Mouse (Mus musculus): ENCODE data around the gene Gm13290.
"Not testable (repeated sequence)": the region's sequence is repeated elsewhere in the genome, so short reads cannot be mapped to it uniquely, and the experiment has no call there.

The Gm13290 gene

GRCm38 (mm10) chr4:88773534-88773933, at the start of gene Gm13290:
Gene Gm13290 (plus strand): TSS chr4:88773834.
- in situ Hi-C loops (cut with MboI), result not testable (repeated sequence)

- in situ Hi-C loops (cut with MboI), result loop anchor here (25.0 kb wide), 2 partner anchors 136 to 586 kb away; partner anchors contain the start of genes Cdkn2b and Ifna1
These were observed 46.9 kb upstream of the Gm13290 start for GRCm38 (mm10) chr4:88726727-88727126.

- in situ Hi-C loops (cut with MboI), result loop anchor here (25.0 kb wide), 2 partner anchors 135 to 585 kb away; partner anchors contain the start of genes Cdkn2b and Ifna1
These were observed 46.3 kb upstream of the Gm13290 start for GRCm38 (mm10) chr4:88727324-88727723.

- in situ Hi-C loops (cut with MboI), result loop anchor here (25.0 kb wide), 2 partner anchors 124 to 574 kb away; partner anchors contain the start of genes Cdkn2b and Ifna1
These were observed 35.2 kb upstream of the Gm13290 start for GRCm38 (mm10) chr4:88738480-88738879.

GRCm38 (mm10) chr4:88739036-88739435, 34.6 kb upstream of the Gm13290 start:
- in situ Hi-C loops (cut with MboI), result loop anchor here (25.0 kb wide), 2 partner anchors 123 to 573 kb away; partner anchors contain the start of genes Cdkn2b and Ifna1

GRCm38 (mm10) chr4:88741426-88741825, 32.2 kb upstream of the Gm13290 start:
- in situ Hi-C loops (cut with MboI), result loop anchor here (25.0 kb wide), 2 partner anchors 121 to 571 kb away; partner anchors contain the start of genes Cdkn2b and Ifna1

- in situ Hi-C loops (cut with MboI), result loop anchor here (25.0 kb wide), 2 partner anchors 119 to 569 kb away; partner anchors contain the start of genes Cdkn2b and Ifna1
These were observed 30.8 kb upstream of the Gm13290 start for GRCm38 (mm10) chr4:88742771-88743371.

GRCm38 (mm10) chr4:88744207-88744606, 29.4 kb upstream of the Gm13290 start:
- in situ Hi-C loops (cut with MboI), result loop anchor here (25.0 kb wide), 2 partner anchors 118 to 568 kb away; partner anchors contain the start of genes Cdkn2b and Ifna1

GRCm38 (mm10) chr4:88749926-88750325, 23.7 kb upstream of the Gm13290 start:
- in situ Hi-C loops (cut with MboI), result loop anchor here (25.0 kb wide), 2 partner anchors 112 to 562 kb away; partner anchors contain the start of genes Cdkn2b and Ifna1

- in situ Hi-C loops (cut with MboI), result not testable (repeated sequence)
These were observed 18.8 kb upstream of the Gm13290 start, which contains the start of gene Gm13271 for GRCm38 (mm10) chr4:88754818-88755340. Gene Gm13271 (plus strand): TSS chr4:88754868.

- in situ Hi-C loops (cut with MboI), result not testable (repeated sequence)
These were observed 16.8 kb upstream of the Gm13290 start for GRCm38 (mm10) chr4:88756581-88757513.

GRCm38 (mm10) chr4:88757628-88758031, 16.0 kb upstream of the Gm13290 start:
- in situ Hi-C loops (cut with MboI), result not testable (repeated sequence)

GRCm38 (mm10) chr4:88758751-88759150, 14.9 kb upstream of the Gm13290 start:
- in situ Hi-C loops (cut with MboI), result not testable (repeated sequence)

GRCm38 (mm10) chr4:88759610-88760268, 13.9 kb upstream of the Gm13290 start, which contains the start of gene Gm13283:
Gene Gm13283 (plus strand): TSS chr4:88760119.
- in situ Hi-C loops (cut with MboI), result not testable (repeated sequence)

- in situ Hi-C loops (cut with MboI), result not testable (repeated sequence)
These were observed 13.2 kb upstream of the Gm13290 start for GRCm38 (mm10) chr4:88760431-88760830.

GRCm38 (mm10) chr4:88761776-88762175, 11.9 kb upstream of the Gm13290 start:
- in situ Hi-C loops (cut with MboI), result not testable (repeated sequence)

GRCm38 (mm10) chr4:88762341-88762740, 11.3 kb upstream of the Gm13290 start:
- in situ Hi-C loops (cut with MboI), result not testable (repeated sequence)

- in situ Hi-C loops (cut with MboI), result not testable (repeated sequence)
These were observed 10.1 kb upstream of the Gm13290 start for GRCm38 (mm10) chr4:88763384-88764018.

GRCm38 (mm10) chr4:88776622-88777021, 3.0 kb downstream of the Gm13290 start, which contains the start of gene Gm13289:
Gene Gm13289 (plus strand): TSS chr4:88776922.
- in situ Hi-C loops (cut with MboI), result not testable (repeated sequence)

GRCm38 (mm10) chr4:88779550-88779949, 5.9 kb downstream of the Gm13290 start, which contains the start of gene Gm13272:
Gene Gm13272 (plus strand): TSS chr4:88779850.
- in situ Hi-C loops (cut with MboI), result not testable (repeated sequence)
